Mouse (Mus musculus): Measurements from ENCODE around the gene Zswim4.

DNA sequence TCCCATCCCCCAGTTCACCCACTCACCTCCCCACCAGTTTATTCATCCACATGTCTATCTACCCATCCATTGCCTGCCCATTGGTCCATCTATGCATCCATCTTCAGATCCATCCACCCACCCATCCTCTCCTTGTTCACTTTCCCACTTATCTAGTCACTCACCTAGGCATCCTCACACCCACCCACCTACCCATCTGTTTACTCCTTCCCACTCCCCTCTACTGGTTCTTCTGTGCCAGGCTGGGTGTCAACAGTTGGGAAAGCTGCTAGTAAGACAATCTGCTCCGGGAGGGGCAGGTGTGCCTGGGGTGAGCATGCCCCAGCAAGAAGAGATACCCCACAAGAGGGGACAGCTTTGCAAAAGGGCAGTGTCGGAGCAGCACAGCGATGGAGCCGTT lies 24.2 kb upstream of the Zswim4 start:
- TF ChIP-seq CTCF (IDR thresholded peaks at IDR 0.05; ENCODE audit: low read depth, low read length) (no peak), POLR2A (IDR thresholded peaks at IDR 0.05; ENCODE audit: extremely low read depth, insufficient read depth, low read length) (no peak)

All from liver, adult 2 months (tissue).